Mouse (Mus musculus) urinary bladder, postnatal 25 days (tissue): ENCODE results near the gene Slc30a1.

ENCODE experiments used
- DNase-seq: peaks from one replicate; pipeline ENCODE4 v3.0.0; 2022; ENCODE audit warnings: low spot score

Slc30a1 gene

DNA sequence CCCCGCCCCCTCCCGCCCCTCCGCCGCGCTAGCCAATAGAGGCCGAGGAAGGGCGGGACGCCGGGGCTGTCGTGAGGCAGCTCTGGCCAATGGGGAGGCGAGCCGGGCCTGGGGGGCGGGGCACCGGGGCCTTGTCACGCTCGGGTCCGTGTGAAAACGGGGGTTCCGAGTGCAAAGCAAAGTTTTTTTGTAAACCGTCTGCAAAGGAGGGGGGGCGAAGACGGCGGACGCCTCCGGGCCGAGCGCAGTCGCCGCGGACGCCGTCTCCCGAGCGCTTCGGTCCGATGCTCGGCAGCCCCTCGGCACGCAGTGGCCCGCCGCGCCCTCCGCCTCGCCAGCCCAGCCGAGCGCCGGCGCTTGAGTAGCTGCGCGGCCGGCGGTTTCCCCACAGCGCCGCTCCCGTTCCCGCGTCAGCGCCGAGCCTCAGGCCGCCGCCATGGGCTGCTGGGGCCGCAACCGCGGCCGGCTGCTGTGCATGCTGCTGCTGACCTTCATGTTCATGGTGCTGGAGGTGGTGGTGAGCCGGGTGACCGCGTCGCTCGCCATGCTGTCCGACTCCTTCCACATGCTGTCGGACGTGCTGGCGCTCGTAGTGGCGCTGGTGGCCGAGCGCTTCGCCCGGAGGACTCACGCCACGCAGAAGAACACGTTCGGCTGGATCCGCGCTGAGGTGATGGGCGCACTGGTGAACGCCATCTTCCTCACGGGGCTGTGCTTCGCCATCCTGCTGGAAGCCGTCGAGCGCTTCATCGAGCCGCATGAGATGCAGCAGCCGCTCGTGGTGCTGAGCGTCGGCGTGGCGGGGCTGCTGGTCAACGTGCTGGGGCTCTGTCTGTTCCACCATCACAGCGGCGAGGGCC is at the start of gene Slc30a1:
TSS of gene Slc30a1 (plus strand) at position 197 of the 860 bp plus-strand sequence.
- peak; percentile 98 for DNase-seq

DNA sequence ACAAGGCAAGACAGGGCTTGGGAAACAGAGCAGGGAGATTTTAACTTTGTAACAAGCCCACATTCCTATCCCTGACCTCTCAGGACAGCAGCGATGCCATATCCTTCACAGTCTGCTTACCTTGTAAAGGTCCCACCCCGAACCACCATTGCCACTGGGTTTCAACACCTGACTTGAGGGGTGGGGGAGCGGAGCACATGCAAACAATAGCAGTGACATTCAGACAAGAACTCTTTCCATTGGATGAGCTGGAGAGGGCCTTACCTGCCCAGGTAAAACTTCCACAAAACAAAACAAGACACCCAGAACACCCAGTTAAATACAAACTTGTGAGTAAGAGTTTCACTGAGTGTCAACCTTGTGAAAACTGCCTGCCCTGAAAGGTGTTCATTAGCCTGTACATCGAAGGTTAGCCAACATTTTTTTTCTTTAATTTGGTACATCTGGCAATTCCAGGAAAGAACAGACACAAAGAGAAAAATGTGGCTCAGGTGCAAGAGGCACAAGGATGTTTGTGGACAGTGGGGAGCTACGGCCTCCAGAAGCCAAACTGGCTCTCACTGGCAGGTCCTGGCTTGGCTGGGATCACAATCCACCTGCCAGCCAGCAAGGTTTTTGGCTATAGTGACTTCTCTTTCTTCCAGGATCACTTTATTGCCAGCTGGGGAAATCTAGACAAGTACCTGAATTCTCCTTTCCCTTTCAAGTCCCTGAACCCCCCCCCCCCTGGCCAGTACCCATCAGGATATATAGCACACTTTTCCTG is 49.5 kb upstream of the Slc30a1 start:
- no peak for DNase-seq

DNA sequence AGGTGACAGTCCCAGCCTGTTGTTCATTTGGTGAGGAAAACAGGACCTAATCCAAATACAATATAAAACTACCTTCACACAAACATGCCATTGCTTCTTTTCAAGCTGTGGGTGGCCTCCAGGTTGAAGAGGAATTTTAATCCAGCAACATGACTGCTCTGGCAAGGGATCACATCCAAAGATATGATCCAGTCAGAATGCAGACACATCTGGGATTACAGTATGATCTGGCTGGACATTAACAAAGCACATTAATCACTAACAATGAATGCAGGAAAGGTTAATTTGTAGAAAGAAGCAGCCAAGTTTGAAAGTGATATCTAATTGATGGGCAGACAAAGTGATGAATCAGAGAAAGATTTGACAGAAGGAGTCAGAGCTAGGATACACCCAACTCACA is 48.4 kb upstream of the Slc30a1 start:
- no peak for DNase-seq

DNA sequence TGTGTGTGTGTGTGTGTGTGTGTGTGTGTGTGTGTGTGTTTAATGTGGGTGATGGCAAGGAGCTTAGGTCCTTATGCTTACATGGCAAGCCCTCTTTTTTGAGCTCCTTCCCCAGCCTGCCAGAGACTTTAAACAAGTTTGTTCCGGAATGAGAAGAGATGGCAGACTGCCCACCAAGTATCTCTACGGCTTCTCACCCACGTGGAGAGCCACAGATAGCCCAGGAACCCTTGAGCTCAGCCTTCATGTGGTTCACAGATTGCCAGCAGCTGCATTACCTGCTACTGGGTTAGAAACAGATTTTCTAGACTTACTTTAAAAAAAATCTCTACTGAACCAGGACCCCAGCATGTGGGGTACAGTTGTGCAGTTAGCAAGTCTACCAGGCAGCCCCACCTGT is 46.7 kb upstream of the Slc30a1 start:
- no peak for DNase-seq

DNA sequence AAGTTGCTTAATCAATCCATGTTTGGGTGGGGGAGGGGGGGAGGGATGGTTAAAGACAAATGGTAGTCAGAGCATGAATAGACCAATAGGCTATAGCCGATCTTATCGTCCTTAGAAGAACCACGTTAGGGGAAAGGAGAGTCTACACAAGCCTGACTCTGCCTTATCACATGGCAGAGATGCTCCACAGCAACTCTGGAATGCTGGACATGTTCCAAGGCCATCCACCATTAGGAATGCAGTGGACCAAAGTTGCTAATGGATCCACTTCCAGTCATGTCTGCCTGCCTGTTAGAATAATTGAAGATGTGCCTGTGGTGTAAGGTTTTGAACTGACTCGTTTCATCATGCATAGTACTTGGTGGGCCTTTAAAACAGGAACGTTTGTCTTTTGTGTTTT is 45.3 kb upstream of the Slc30a1 start:
- no peak for DNase-seq

DNA sequence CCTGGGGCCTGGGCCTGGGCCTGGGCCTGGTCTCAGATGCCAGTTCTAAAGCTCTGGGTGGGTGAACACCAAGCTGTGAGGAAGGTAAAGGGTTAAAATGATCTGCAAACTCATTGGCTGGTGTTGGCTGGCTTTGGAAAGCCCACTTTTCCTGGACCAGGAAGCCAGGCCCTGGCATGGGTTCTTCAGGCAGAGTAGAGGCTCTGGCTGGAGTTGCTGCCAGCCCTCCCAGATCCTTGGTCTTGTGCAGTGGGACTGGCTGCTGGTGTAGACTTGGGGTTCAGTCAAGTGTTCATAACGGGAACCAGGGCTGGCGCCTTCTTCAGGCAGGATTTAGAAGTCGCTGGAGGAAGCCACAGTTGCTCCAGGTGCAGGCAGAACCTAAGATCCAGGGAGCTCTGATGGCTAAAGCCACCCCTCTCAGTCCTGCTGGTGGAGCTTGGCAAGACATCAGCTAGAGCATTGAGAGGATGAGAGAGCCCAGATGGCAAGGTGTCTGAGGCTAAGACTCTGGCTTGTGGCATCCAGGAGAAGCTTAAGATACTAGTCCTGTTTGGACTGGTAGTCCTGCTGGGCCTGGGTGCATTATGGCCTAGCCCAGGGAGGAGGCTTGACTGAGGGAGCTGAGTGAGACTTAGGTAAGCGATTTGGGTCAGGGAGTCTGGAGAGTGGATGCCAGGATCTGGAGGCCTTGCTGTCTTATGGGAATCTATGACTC is 42.6 kb upstream of the Slc30a1 start:
- DNase-seq, result no peak

DNA sequence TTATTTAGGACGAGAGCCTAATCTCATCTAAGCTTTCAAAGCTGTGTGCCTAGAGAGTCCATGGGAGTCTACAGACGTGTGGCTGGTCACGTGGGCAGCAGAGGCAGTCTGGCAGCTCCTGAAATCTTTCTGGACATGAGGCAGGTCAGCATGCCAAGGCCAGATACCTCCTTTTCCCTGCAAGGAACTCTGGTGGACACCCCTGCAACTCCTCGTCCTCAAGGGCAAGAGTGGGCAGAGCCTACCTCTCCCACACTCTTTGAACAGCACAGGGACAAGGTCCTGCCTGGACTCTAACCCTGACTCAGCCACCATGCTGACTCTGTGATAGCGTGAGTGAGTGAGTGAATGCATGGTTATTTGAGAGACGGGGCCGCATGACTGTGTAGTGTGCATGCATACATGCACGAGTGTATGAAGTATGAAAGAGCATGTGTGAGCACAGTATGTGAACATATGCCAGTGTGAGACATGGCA is 42.0 kb upstream of the Slc30a1 start:
- no peak for DNase-seq

DNA sequence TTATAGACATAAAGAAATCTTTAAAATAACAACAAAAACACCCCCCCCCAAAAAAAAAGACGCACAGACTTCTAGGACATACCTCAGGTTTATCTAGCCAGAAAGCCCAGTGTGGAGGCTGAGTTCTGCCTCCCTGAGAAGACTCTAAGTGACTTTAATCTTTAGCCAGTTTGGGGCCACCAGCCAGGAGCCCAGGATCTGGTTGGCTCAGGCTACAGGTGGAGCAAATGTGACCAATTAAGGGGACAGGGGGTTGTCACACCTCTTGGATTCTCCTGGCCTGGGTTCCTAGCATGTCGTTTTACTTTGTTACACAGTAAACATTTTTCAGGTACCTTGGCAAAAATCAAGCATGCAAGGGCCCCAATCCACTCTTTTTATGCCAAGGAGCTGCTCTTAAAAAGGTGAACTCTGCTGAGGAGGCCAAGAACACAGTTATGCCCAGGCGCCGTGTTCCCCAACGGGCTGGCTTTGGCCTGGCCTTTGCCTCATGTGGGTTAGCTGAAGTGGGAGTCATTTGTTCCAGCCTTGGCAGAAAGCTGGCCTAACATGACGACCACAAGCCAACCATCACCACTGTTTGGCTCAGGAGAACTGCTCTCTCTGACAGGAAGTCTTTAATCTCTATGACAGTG is 34.4 kb upstream of the Slc30a1 start:
- DNase-seq, result no peak

DNA sequence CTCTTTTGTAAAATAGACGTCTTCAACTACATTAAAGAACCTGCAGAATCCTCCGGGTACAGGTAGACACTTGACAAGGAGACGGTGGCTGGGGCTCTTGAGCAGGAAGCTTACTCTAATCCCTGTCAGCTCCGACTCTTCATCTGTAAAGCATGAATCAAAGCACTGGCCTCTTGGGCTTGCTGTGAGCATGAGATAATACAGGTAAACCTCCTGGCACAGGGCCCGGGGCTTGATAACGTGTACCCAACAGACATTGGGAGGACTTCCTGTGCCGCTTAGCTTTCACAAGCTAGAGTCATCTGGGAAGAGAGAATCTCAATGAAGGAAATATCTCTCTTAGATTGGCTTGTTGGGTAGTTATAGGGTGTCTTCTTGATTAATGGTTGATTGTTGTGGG is 31.6 kb upstream of the Slc30a1 start:
- DNase-seq, result no peak

DNA sequence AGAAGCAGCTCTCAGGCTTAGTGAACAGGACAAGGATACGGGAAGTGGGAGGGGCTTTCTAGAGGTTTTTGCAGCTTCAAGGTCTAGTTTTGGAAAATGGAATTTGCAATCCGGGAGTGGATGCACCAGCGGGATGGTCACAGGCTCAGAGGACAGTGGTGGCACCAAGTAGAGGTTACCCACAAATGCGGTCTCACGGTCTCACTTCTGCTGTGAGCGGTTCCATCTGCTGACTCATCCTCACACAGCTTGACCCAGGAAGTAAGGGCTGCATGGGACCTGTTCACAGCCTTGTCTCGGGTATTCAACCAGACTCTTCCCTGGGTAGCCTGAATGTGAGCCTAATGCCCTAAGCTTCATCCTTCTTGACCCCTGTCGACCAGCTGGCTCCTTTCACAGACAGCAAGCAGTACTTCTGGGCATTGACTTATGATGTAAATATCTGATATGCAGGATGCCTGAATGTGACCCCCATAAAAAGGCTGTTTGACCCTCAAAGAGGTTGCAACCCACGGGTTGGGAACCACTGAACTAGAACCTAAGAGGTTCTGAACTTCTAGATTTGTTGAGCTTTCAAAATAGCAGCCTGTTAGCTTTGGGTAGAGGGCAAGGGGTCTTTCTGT is 30.8 kb upstream of the Slc30a1 start:
- DNase-seq, result no peak

DNA sequence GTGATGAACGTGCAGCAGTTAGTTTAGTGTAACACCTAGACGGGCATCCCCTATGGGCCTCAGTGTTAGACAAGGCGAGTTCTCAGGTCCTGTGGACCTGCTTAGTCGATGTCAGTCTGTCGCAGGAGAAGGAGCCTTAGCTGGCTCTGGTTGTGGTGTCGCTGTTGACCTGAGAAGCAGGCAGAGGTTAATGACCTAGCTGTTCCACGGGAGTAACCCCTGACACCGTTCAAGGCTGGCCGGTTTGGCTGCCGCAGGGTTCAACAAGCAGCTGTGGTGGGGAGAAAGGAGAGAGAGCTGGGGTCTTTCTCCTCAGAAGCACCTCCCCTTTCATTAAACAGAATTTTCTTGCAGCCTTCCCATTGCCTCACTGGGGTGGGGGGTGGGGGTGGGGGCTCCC is 28.9 kb upstream of the Slc30a1 start:
- DNase-seq, result no peak

DNA sequence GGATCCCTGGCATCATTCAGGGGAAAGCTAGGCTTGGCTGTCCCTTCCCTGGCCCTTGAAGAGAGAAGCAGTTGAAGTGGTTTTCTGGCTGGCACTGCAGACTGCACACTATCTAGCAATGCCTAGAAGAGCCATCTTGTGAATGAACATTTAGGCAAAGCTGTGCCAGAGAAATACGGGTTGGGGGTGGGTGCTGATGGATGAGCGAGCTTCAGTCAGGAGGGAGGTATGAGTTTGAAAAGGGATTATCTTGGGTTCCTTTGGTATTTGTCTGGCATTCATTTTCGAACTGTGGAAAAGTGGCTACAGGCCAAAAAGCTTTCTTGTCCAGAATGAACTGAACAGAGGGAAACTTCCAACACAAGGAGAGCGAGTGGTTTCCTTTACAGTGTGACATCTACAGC is 28.0 kb upstream of the Slc30a1 start:
- no peak for DNase-seq

DNA sequence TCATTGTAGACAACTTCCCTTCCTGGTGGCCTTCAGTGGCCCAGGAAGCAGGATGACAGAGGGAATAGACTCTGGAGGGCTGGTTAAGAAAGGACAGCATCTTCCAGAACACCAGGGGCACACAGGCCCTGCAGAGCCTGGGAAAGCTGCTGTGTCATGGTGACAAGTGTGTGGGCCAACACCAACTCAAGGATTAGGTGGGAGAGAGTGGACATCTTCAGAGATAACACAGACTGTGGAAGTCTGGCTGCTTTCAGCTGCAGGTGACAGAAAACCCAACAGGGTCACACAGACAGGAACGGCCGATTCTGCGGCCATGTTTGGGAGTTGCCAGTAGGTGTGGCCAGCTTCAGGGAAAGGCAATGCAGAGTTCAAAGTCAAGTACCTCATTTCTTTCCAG is 26.3 kb upstream of the Slc30a1 start:
- DNase-seq, result no peak

DNA sequence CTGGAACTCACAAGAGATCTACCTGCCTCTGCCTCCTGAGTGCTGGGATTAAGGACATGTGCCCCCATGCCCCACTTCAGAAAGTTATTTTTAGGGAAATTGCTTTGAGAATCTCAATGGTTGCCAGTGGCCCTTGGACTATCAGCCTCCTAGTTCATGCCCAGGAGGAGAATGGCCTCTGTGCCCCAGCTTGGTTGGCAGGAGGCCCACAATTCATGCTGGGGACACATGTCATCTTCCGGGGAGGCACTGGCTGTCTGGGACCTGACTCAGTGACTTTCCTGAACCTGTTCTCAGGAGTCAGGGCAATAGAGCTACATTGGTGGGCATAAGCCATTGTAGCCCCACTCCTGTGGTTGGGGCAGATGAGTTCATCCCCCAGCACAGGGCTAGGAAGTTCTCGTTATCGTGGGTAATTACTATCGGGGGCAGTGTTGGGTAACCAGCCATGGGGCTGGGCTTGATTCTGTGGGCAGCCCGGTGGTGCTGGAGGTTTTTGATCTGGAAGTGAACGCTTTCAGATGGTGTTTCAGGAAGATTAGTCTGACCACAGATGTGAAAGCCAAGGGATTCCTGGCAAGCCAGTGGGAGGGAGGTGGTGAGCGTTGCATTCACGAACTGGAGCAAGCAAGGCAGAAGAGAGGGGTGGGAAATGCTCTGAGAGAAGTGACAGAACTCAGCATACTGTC is 25.5 kb upstream of the Slc30a1 start:
- DNase-seq, result no peak

DNA sequence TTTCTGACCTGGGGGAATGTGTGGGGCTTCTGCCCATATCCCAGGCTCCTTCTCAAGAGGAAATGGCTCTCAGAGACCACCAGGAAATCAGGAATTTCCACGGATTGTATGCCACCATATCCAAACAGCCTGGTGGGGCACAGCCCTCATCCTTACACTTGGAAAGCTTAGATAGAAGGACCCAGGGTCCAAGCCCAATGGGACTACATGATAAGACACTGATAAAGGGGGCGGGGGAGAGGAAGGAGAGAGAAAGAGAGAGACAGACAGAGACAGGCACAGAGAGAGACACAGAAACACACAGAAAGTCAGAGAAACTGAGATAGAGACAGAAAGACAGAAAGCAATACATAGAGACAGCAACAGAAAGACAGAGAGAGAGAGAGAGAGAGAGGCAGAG is 24.9 kb upstream of the Slc30a1 start:
- DNase-seq, result no peak

DNA sequence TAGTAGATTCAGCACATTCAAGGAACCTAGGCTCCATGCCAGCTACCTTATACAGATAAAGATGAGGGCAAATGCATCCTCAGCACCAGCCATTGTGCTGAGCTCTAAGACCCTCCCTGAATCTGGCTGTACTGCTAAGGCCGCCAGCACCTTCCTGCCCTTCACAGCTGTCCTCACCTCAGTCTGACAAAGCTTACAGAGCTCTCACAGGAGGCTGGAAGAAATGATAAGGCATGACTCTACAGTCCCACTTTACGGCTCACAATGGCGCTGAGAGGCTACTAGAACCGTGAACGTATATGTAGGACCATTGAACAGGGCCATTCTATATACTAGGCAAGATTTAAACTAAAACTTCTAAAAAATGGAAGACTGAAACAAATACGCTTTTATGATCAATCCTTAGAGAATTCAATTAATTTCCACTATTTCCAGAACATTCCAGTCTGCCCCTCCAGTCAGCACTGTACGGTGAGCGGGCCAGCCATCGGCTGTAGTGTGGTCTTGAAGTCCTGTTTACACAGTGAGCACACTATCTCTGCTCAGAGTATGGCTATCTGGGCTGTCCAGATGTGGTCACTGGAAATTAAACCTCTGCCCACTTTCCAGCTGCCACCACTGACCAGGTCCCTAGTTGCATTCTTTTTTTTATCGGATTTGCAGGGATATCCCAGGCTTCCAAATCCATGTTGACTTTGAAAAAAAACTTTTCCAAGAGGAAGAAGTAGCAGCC is 23.9 kb upstream of the Slc30a1 start:
- DNase-seq, result no peak

DNA sequence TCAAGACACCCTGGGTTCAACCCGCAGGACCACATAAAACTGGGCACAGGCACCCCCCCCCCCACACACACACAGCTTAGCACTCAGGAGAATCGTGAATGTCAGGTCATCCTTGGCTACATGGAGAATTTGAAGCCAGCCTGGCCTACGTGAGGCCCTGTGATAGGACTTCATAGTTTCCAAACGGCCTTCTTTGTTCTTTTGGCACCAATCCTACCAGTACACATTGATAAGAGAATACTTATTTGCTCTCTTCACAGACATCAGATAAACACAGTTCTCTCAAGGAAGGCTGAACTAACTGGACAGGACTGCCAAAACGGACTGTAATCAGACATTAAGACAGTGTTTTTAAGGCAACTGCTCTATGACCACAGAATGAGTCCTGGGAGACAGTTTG is 22.9 kb upstream of the Slc30a1 start:
- DNase-seq, result no peak

DNA sequence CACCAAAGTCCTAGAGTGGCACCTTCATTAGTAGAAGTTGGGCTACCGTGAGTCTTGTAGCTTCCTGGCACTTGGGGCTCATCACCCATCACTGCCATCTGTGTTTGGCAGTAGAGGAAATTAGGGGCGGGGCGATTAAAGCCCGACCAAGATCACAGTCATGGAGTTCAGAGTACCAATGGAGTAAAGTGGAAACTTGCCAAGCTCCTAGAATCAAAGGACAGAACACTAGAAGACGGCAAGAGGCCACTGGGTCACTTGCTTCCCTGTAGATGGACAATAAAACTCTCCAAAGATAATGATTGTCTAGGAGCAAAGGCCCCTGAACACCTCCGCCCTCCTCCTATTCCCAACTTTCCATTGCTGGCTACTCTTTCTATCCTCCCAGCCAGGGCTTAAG is 14.7 kb upstream of the Slc30a1 start:
- DNase-seq, result no peak

DNA sequence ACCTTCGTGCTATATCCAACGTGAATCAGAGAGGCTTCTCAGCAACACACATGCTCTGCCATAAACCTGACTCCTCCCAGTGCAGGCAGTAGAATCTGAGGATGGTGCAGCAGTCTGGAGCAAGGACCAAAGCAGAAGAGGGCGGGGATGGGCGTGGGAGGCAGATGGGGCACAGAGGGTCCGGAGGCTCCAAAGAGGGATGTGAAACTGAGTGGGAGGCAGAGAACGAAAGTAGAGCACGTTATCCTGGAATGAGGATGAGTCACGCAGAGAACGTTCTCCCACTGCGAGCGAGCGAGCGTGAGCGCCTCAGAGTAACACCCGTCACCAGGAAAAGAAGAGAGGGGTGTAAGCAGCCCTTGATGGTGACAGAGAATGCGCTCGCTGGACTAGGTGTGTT is 12.2 kb upstream of the Slc30a1 start:
- DNase-seq, result peak; percentile 34

DNA sequence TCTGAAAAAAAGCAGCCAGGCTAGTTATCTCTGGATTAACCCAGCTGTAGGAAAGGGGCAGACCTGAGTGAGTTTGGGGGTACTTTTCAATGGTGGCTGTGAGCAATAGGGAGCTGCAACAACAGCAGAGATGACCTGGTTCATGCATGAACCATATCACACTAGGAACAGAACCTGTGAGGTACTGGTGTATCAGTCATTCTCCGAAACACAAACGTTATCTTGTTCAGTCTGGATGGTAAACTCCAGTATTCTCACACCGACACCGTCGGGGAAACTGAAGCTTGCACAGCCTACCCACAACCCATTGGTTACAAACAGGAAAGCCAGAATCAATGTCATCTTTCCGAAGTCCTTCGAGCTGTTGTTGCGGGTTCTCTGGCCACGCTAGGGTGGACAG is 11.7 kb upstream of the Slc30a1 start:
- no peak for DNase-seq
